Mouse (Mus musculus) midbrain, embryonic 14.5 days (tissue): Measurements from ENCODE around the gene Olfr976. TPM values are rescaled to one million over a fixed set of nuclear protein-coding genes. Genes with fewer than 3 reads are reported as not detected.
"Not testable (repeated sequence)": the region's sequence is repeated elsewhere in the genome, so short reads cannot be mapped to it uniquely, and the experiment has no call there.

Experiments
- ATAC-seq: fragments of 200-750 bp; cut with Nextera tagmentation; 2 replicates; pipeline ENCODE4 v1.8.0; 2017; ENCODE audit warnings: moderate number of reproducible peaks, moderate library complexity; ENCODE audit not compliant: low FRiP score, low TSS enrichment
- DNase-seq: peaks from one replicate; pipeline ENCODE4 v3.0.0-alpha.2; 2015
- H3K27ac ChIP-seq: fragments of 300-500 bp; sonication (generic); replicated peaks from 2 replicates; pipeline ENCODE4 v1.5.1; 2014; ENCODE audit warnings: mild to moderate bottlenecking, low read depth, low read length, moderate library complexity
- H3K27me3 ChIP-seq: fragments of 300-500 bp; sonication (generic); 2 replicates; pipeline ENCODE4 v1.6.1; 2014; ENCODE audit warnings: low read length, control low read depth, mixed read lengths; ENCODE audit not compliant: control insufficient read depth, insufficient read depth
- H3K36me3 ChIP-seq: fragments of 300-500 bp; sonication (generic); 2 replicates; pipeline ENCODE4 v1.6.1; 2014; ENCODE audit warnings: low read length, control low read depth; ENCODE audit not compliant: control insufficient read depth, insufficient read depth
- H3K4me1 ChIP-seq: fragments of 300-500 bp; sonication (generic); 2 replicates; pipeline ENCODE4 v1.6.1; 2014; ENCODE audit warnings: mild to moderate bottlenecking, antibody characterized with exemption, low read length, control low read depth; ENCODE audit not compliant: control insufficient read depth, insufficient read depth
- H3K4me2 ChIP-seq: fragments of 300-500 bp; sonication (generic); 2 replicates; pipeline ENCODE4 v1.6.1; 2014; ENCODE audit warnings: mild to moderate bottlenecking, low read length, moderate library complexity
- H3K4me3 ChIP-seq: fragments of 300-500 bp; sonication (generic); replicated peaks from 2 replicates; pipeline ENCODE4 v1.5.1; 2014; ENCODE audit warnings: low read depth, low read length
- H3K9ac ChIP-seq: fragments of 300-500 bp; sonication (generic); replicated peaks from 2 replicates; pipeline ENCODE4 v1.6.1; 2014; ENCODE audit warnings: mild to moderate bottlenecking, low read length, moderate library complexity
- H3K9me3 ChIP-seq: fragments of 300-500 bp; sonication (generic); 2 replicates; pipeline ENCODE4 v1.6.1; 2016; ENCODE audit warnings: low read length, control low read depth, mixed read lengths; ENCODE audit not compliant: control insufficient read depth
- WGBS: fragments of 180-500 bp; shearing (Covaris S2); extraction: QIAGEN DNeasy Blood & Tissue Kit; methylation state at CpG from one replicate; pipeline ENCODE4 v1.1.7; 2014; 5-methylcytosine and 5-hydroxymethylcytosine counted together
- polyA plus RNA-seq: library from polyadenylated mRNA; unstranded; fragments of >200 nt; fragmentation: Nextera tagmentation; extraction: Ambion mirVana; gene quantifications from 2 replicates; pipeline ENCODE4 v1.2.1, GENCODE M21; 2014

The Olfr976 gene
- polyA plus RNA-seq, result not detected in 2 replicates

GRCm38 (mm10) chr9:39961033-39961432, at the start of gene Olfr976:
Gene Olfr976 (minus strand): TSS chr9:39961133.
- not testable (repeated sequence) for ATAC-seq, H3K4me3 ChIP-seq, DNase-seq, H3K4me1 ChIP-seq, H3K9ac ChIP-seq, H3K36me3 ChIP-seq, H3K9me3 ChIP-seq, H3K4me2 ChIP-seq, H3K27ac ChIP-seq, H3K27me3 ChIP-seq
- 92% methylated on average over 6 of the region's 9 CpGs for WGBS

DNA sequence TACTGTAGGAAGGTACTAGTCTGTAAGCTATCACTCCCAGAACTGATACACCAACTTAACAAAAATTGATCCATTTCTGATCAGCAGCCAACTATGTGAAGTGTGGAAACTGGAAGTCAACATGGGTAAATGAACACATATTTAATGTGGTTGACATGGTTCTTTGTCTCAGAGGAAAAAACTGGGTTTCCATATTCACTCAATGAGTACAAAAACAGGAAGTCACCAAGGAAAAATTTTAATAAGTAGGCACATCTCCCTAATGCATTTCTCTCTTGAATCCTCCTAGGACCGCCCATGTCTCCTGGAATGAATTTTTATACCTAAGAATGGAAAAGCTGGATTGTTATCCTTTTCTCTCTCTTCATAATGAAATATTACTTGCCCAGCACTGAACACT, 48.5 kb upstream of the Olfr976 start, which contains the start of gene Olfr980:
Gene Olfr980 (minus strand): TSS at position 101 of the 400 bp plus-strand sequence.
- Histone ChIP-seq H3K4me3 (no peak within 1 kb of the TSS), H3K9me3 (no peaks in the 10 kb centered on the region), H3K36me3 (no peaks in the 10 kb centered on the region), H3K9ac (no peak within 1 kb of the TSS), H3K4me2 (no peak within 1 kb of the TSS), H3K27me3 (no peaks in the 10 kb centered on the region), H3K4me1 (no peaks in the 10 kb centered on the region), H3K27ac (no peak within 1 kb of the TSS)
- ATAC-seq (no peak), DNase-seq (no peak)
- WGBS, result 94% methylated on average over 1 of the region's 1 CpGs

- no peak within 1 kb of the TSS for H3K4me2 ChIP-seq
- no peaks in the 10 kb centered on the region for H3K36me3 ChIP-seq
- DNase-seq, result no peak
- no peak within 1 kb of the TSS for H3K9ac ChIP-seq
- H3K4me1 ChIP-seq, result no peaks in the 10 kb centered on the region
- no peak within 1 kb of the TSS for H3K27ac ChIP-seq
- H3K9me3 ChIP-seq, result no peaks in the 10 kb centered on the region
- H3K27me3 ChIP-seq, result no peaks in the 10 kb centered on the region
- H3K4me3 ChIP-seq, result no peak within 1 kb of the TSS
- 97% methylated on average over 1 of the region's 1 CpGs for WGBS
- ATAC-seq, result no peak
These were observed 42.4 kb upstream of the Olfr976 start, which contains the start of gene Olfr979 for GRCm38 (mm10) chr9:40003365-40003764. Gene Olfr979 (minus strand): TSS chr9:40003465.

DNA sequence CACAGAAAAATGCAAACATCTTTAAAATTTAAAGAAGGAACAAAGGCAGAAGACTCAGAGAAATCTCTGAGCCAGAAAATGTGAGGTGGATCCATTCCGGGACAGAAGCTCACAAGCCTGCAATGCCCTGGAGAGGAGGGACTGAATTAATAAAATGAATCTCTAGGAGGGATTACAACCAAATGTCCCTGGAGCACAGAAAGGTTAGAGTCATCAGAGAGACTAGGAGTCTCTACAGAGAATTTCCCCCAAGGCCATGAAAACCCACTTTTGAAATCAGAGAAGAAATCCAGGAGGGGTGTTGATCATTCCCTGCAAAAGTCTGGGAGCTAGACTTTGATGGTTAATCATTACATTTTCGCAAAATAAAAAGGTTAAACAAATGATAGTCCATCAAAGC, 30.9 kb upstream of the Olfr976 start, which contains the start of gene Olfr978:
Gene Olfr978 (plus strand): TSS at position 301 of the 400 bp plus-strand sequence.
- DNase-seq (no peak), ATAC-seq (no peak)
- Histone ChIP-seq H3K27me3 (no peaks in the 10 kb centered on the region), H3K9me3 (no peaks in the 10 kb centered on the region), H3K36me3 (no peaks in the 10 kb centered on the region), H3K4me3 (no peak within 1 kb of the TSS), H3K4me1 (no peaks in the 10 kb centered on the region), H3K4me2 (no peak within 1 kb of the TSS), H3K27ac (no peak within 1 kb of the TSS), H3K9ac (no peak within 1 kb of the TSS)
- 78% methylated on average over 2 of the region's 2 CpGs for WGBS

- WGBS, result 92% methylated on average over 1 of the region's 1 CpGs
- DNase-seq, result not testable (repeated sequence)
These were observed 15.7 kb upstream of the Olfr976 start for GRCm38 (mm10) chr9:39976581-39977145.

DNA sequence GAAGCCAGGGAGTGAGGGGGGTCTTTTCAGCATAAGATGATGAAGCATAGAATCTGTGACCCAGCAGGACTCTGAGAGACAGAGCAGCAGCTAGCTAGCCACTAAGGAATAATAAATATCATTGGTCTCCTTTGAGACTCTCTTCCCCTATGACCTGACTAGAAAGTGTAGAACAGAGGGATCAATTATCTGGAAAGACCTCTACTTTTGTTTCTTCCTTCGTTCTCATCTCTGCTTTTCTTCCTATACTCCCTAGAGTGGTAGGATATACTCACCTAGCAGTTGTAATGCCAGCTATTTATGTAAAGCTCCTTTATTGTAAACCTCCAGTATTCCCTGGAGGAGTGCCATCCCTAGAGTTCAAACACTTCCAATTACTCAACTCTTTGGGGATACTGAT, 9.0 kb downstream of the Olfr976 start, which contains the start of gene Olfr975:
Gene Olfr975 (minus strand): TSS at position 101 of the 400 bp plus-strand sequence.
- ATAC-seq, result no peak
- 80% methylated on average over 1 of the region's 1 CpGs for WGBS
- no peaks in the 10 kb centered on the region for H3K36me3 ChIP-seq
- no peak for DNase-seq
- H3K4me1 ChIP-seq, result no peaks in the 10 kb centered on the region
- no peak within 1 kb of the TSS for H3K9ac ChIP-seq
- no peaks in the 10 kb centered on the region for H3K27me3 ChIP-seq
- H3K4me3 ChIP-seq, result no peak within 1 kb of the TSS
- no peak within 1 kb of the TSS for H3K27ac ChIP-seq
- H3K4me2 ChIP-seq, result no peak within 1 kb of the TSS
- no peaks in the 10 kb centered on the region for H3K9me3 ChIP-seq

More at GRCm38 (mm10) chr9:39976581-39977145, 15.7 kb upstream of the Olfr976 start:
- ATAC-seq, H3K9ac ChIP-seq, H3K27me3 ChIP-seq, H3K4me1 ChIP-seq, H3K9me3 ChIP-seq, H3K27ac ChIP-seq, H3K4me2 ChIP-seq, H3K36me3 ChIP-seq, H3K4me3 ChIP-seq: not testable (repeated sequence)

DNA sequence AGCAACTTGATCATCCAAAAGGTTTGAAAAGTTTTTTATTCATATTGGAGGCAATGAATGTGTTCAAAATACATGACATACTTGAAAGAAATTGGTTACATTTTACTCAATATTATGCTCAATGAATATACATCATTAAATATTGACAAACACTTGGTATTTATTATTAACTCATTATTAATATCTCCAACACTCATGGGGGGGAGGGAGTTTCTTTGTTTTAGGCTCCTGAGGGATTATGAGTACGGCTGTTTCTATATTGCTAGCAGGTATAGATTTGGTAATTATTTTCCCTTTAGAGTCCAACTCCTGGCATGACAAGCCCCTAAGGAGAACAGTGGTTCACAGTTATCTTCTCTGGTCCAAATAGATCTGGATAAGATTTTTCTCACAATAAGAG, 23.7 kb downstream of the Olfr976 start, which contains the start of gene Olfr974:
Gene Olfr974 (plus strand): TSS at position 301 of the 400 bp plus-strand sequence.
- H3K4me1 ChIP-seq, result no peaks in the 10 kb centered on the region
- no peak within 1 kb of the TSS for H3K4me3 ChIP-seq
- H3K9ac ChIP-seq, result no peak within 1 kb of the TSS
- WGBS, result 90% methylated on average over 1 of the region's 1 CpGs
- ATAC-seq, result no peak
- no peaks in the 10 kb centered on the region for H3K9me3 ChIP-seq
- H3K36me3 ChIP-seq, result no peaks in the 10 kb centered on the region
- no peak within 1 kb of the TSS for H3K27ac ChIP-seq
- H3K27me3 ChIP-seq, result no peaks in the 10 kb centered on the region
- H3K4me2 ChIP-seq, result no peak within 1 kb of the TSS
- DNase-seq, result no peak

GRCm38 (mm10) chr9:39928837-39929236, 32.1 kb downstream of the Olfr976 start:
- DNase-seq, H3K9me3 ChIP-seq, H3K9ac ChIP-seq, ATAC-seq, H3K4me3 ChIP-seq, H3K4me1 ChIP-seq, H3K4me2 ChIP-seq, H3K36me3 ChIP-seq, H3K27me3 ChIP-seq, H3K27ac ChIP-seq: not testable (repeated sequence)
- WGBS, result 47% methylated on average over 1 of the region's 1 CpGs
